Mouse (Mus musculus) myocyte (in vitro differentiated cells): ENCODE measurements around the gene Fam174b.

Experiments used
- CEBPB ChIP-seq: IDR thresholded peaks from 2 replicates; pipeline ENCODE4 v1.6.1; 2011; ENCODE audit warnings: mild to moderate bottlenecking, moderate library complexity; ENCODE audit not compliant: poor library complexity, insufficient read depth, severe bottlenecking
- E2F4 ChIP-seq: IDR thresholded peaks from one replicate; pipeline ENCODE4 v1.6.1; 2011; ENCODE audit warnings: mild to moderate bottlenecking, control low read depth, moderate library complexity; ENCODE audit not compliant: insufficient read depth
- MAX ChIP-seq: IDR thresholded peaks from one replicate; pipeline ENCODE4 v1.6.1; 2011; ENCODE audit warnings: low read depth, mild to moderate bottlenecking, control low read depth
- MYOD1 ChIP-seq, 3 experiments: IDR thresholded peaks; one replicate each; pipeline ENCODE4 v1.6.1; 2011; ENCODE audit warnings: control low read depth in 2 of 3, low read depth in 2 of 3, mild to moderate bottlenecking in 2 of 3, moderate library complexity in 1 of 3; ENCODE audit not compliant: insufficient read length in 2 of 3, control insufficient read depth in 1 of 3
- MYOG ChIP-seq, 3 experiments: IDR thresholded peaks; one replicate each; pipeline ENCODE4 v1.6.1; 2011; ENCODE audit warnings: control low read depth in 2 of 3, low read depth in 2 of 3, mild to moderate bottlenecking in 2 of 3; ENCODE audit not compliant: insufficient read length in 2 of 3, control insufficient read depth in 1 of 3, insufficient read depth in 1 of 3
- POLR2A ChIP-seq: IDR thresholded peaks from one replicate; pipeline ENCODE4 v1.6.1; 2011; ENCODE audit warnings: low read depth, mild to moderate bottlenecking, control low read depth, moderate library complexity; ENCODE audit not compliant: insufficient read length
- POLR2AphosphoS2 ChIP-seq: IDR thresholded peaks from one replicate; pipeline ENCODE4 v1.6.1; 2011; ENCODE audit warnings: low read depth, control low read depth; ENCODE audit not compliant: insufficient read length
- SRF ChIP-seq: IDR thresholded peaks from one replicate; pipeline ENCODE4 v1.6.1; 2011; ENCODE audit warnings: low read depth; ENCODE audit not compliant: control insufficient read depth, insufficient read length
- TCF12 ChIP-seq: IDR thresholded peaks from one replicate; pipeline ENCODE4 v1.6.1; 2011; ENCODE audit warnings: mild to moderate bottlenecking, control low read depth; ENCODE audit not compliant: poor library complexity, insufficient read depth, severe bottlenecking
- TCF3 ChIP-seq: IDR thresholded peaks from one replicate; pipeline ENCODE4 v1.6.1; 2011; ENCODE audit warnings: low read depth, control low read depth; ENCODE audit not compliant: insufficient read length
- USF1 ChIP-seq: IDR thresholded peaks from one replicate; pipeline ENCODE4 v1.6.1; 2011; ENCODE audit warnings: low read depth, mild to moderate bottlenecking, control low read depth, moderate library complexity

DNA sequence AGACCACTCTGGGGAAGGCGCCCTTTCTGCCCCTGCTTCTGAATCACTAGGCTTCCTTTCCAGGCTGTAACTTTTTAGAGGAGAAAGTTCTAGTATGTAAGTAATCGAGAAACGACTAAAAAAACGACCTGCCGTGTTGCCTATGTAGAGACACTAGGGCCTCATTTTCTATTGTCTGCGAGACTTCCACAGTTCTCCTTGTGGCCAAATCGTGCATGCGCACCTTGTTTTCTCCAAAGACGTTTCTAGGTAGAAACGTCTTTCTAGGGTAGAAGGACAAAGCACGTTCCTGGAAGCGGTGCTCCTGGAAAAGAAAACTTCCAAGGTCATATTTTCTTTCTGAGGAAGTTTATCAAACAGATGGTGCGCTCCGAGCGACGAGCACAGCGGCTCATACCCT, 79.3 kb downstream of the Fam174b start:
- TF ChIP-seq POLR2A: no peak
- TF ChIP-seq CEBPB: no peak
- TF ChIP-seq TCF3: no peak
- TF ChIP-seq E2F4: no peak
- no peak for TF ChIP-seq TCF12
- TF ChIP-seq MYOG (IDR thresholded peaks at IDR 0.05; ENCODE audit: control insufficient read depth in 1 of 3, insufficient read depth in 1 of 3, insufficient read length in 2 of 3, low read depth in 2 of 3): no peak
- TF ChIP-seq MAX: no peak
- TF ChIP-seq USF1: no peak
- no peak for TF ChIP-seq POLR2AphosphoS2
- no peak for TF ChIP-seq MYOD1 (IDR thresholded peaks at IDR 0.05; ENCODE audit: control insufficient read depth in 1 of 3, insufficient read length in 2 of 3, low read depth in 2 of 3)
- TF ChIP-seq SRF: no peak
